Mouse (Mus musculus) frontal cortex, postnatal 10 days (tissue): ENCODE results near the gene Nbdy.
A peak's percentile ranks its signal among the peaks of the same experiment; 100 is the strongest.

Source experiments
- DNase-seq, 2 experiments: peaks; one replicate each; pipeline ENCODE4 v3.0.0; 2022; ENCODE audit warnings: low spot score in 2 of 2, mixed read lengths in 1 of 2

Nbdy gene

GRCm38 (mm10) chrX:153723110-153723916, at the start of gene Nbdy:
Nbdy (plus strand) TSS chrX:153723590.
- DNase-seq: peak; percentile 34 to 43

- DNase-seq: peak in 1 of 2 experiments; percentile 5
Measured at GRCm38 (mm10) chrX:153695782-153696395, 27.5 kb upstream of the Nbdy start, which contains the start of gene Kctd12b. Kctd12b (minus strand) TSS chrX:153696391.

GRCm38 (mm10) chrX:153700463-153700862, 22.9 kb upstream of the Nbdy start:
- DNase-seq: no peak

- peak in 1 of 2 experiments; percentile 8 for DNase-seq
Measured at GRCm38 (mm10) chrX:153707735-153708134, 15.7 kb upstream of the Nbdy start.

GRCm38 (mm10) chrX:153716716-153717115, 6.7 kb upstream of the Nbdy start:
- DNase-seq: no peak

- no peak for DNase-seq
Measured at GRCm38 (mm10) chrX:153719602-153720001, 3.8 kb upstream of the Nbdy start.

- no peak for DNase-seq
Measured at GRCm38 (mm10) chrX:153724400-153724799, 1.0 kb downstream of the Nbdy start.

- no peak for DNase-seq
Measured at GRCm38 (mm10) chrX:153735697-153736096, 12.3 kb downstream of the Nbdy start.

- no peak for DNase-seq
Measured at GRCm38 (mm10) chrX:153742493-153742892, 19.1 kb downstream of the Nbdy start.

- no peak for DNase-seq
Measured at GRCm38 (mm10) chrX:153749230-153749629, 25.8 kb downstream of the Nbdy start.
